Mouse (Mus musculus) MEL (cell line): ENCODE data around the gene Il12rb1. TPM values are rescaled to one million over a fixed set of nuclear protein-coding genes. Genes with fewer than 3 reads are reported as not detected.

Source experiments
- DNase-seq: peaks from one replicate; pipeline ENCODE4 v3.0.0; 2011; ENCODE audit warnings: low read depth, low spot score
- H3K27ac ChIP-seq: 2 replicates; pipeline ENCODE4 v1.5.1; 2012; ENCODE audit warnings: low read depth, mild to moderate bottlenecking, control low read depth, low read length, moderate library complexity; ENCODE audit not compliant: control insufficient read depth
- H3K27me3 ChIP-seq, 2 experiments: fragments of 150-350 bp in 1 of 2; sonication (generic) in 1 of 2; 2 replicates each; pipeline ENCODE4 v1.6.1; 2012; ENCODE audit warnings: low read length in 2 of 2, mild to moderate bottlenecking in 2 of 2, improper control_type of control experiment in 1 of 2, moderate library complexity in 1 of 2; ENCODE audit not compliant: insufficient read depth in 2 of 2, control insufficient read depth in 1 of 2
- H3K36me3 ChIP-seq, 2 experiments: 2 replicates each; pipeline ENCODE4 v1.6.1; 2012 to 2014; ENCODE audit warnings: low read length in 2 of 2, improper control_type of control experiment in 1 of 2, inconsistent platforms in 1 of 2, mild to moderate bottlenecking in 1 of 2; ENCODE audit not compliant: insufficient read depth in 2 of 2, control insufficient read depth in 1 of 2
- H3K4me1 ChIP-seq, 2 experiments: fragments of 150-350 bp in 1 of 2; sonication (generic) in 1 of 2; 2 replicates each; pipeline ENCODE4 v1.6.1; 2012; ENCODE audit warnings: low read length in 2 of 2, improper control_type of control experiment in 1 of 2, mild to moderate bottlenecking in 1 of 2; ENCODE audit not compliant: insufficient read depth in 2 of 2, control insufficient read depth in 1 of 2
- H3K4me3 ChIP-seq, 2 experiments: fragments of 150-350 bp in 1 of 2; sonication (generic) in 1 of 2; 2 replicates each; pipeline ENCODE4 v1.5.1; 2012; ENCODE audit warnings: low read depth in 2 of 2, low read length in 2 of 2, mild to moderate bottlenecking in 2 of 2, moderate library complexity in 2 of 2, control low read depth in 1 of 2, improper control_type of control experiment in 1 of 2; ENCODE audit not compliant: control insufficient read depth in 1 of 2, insufficient read depth in 1 of 2
- H3K79me2 ChIP-seq: 2 replicates; pipeline ENCODE4 v1.6.1; 2012; ENCODE audit warnings: mild to moderate bottlenecking, low read length, moderate library complexity; ENCODE audit not compliant: control insufficient read depth, poor library complexity, insufficient read depth
- H3K9ac ChIP-seq: 2 replicates; pipeline ENCODE4 v1.6.1; 2012; ENCODE audit warnings: low read depth, mild to moderate bottlenecking, control low read depth, low read length, moderate library complexity; ENCODE audit not compliant: control insufficient read depth, poor library complexity, severe bottlenecking
- H3K9me3 ChIP-seq: fragments of 150-350 bp; sonication (generic); replicated peaks from 2 replicates; pipeline ENCODE4 v1.6.1; 2012; ENCODE audit warnings: mild to moderate bottlenecking, low read length, improper control_type of control experiment, moderate library complexity; ENCODE audit not compliant: insufficient read depth
- CHD1 ChIP-seq: IDR thresholded peaks from 2 replicates; pipeline ENCODE4 v1.6.1; 2012; ENCODE audit warnings: low read depth, mild to moderate bottlenecking, inconsistent platforms, low read length, improper control_type of control experiment
- CHD2 ChIP-seq: IDR thresholded peaks from 2 replicates; pipeline ENCODE4 v1.6.1; 2011; ENCODE audit warnings: low read length, improper control_type of control experiment
- CTCF ChIP-seq, 3 experiments: IDR thresholded peaks in 2 of 3; conservative IDR thresholded peaks in 1 of 3; 2 replicates each; pipeline ENCODE4 v1.5.1; 2011 to 2012; ENCODE audit warnings: low read length in 3 of 3, low read depth in 2 of 3, mild to moderate bottlenecking in 2 of 3, improper control_type of control experiment in 1 of 3, inconsistent platforms in 1 of 3, mixed read lengths in 1 of 3, moderate library complexity in 1 of 3; ENCODE audit not compliant: control insufficient read depth in 1 of 3, insufficient read depth in 1 of 3, poor library complexity in 1 of 3, severe bottlenecking in 1 of 3
- ELF1 ChIP-seq: IDR thresholded peaks from 2 replicates; pipeline ENCODE4 v1.6.1; 2014; ENCODE audit warnings: low read depth, mild to moderate bottlenecking, inconsistent platforms, low read length, improper control_type of control experiment, moderate library complexity
- HCFC1 ChIP-seq: IDR thresholded peaks from 2 replicates; pipeline ENCODE4 v1.6.1; 2012; ENCODE audit warnings: low read depth, mild to moderate bottlenecking, inconsistent platforms, low read length, improper control_type of control experiment, moderate library complexity
- JUND ChIP-seq: IDR thresholded peaks from 2 replicates; pipeline ENCODE4 v1.6.1; 2011; ENCODE audit warnings: low read depth, mild to moderate bottlenecking, improper control_type of control experiment, low read length
- KAT2A ChIP-seq: conservative IDR thresholded peaks from 2 replicates; pipeline ENCODE4 v1.6.1; 2012; ENCODE audit warnings: low read depth, low read length, improper control_type of control experiment, inconsistent platforms
- MAX ChIP-seq: IDR thresholded peaks from 2 replicates; pipeline ENCODE4 v1.6.1; 2011; ENCODE audit warnings: low read length, improper control_type of control experiment
- MXI1 ChIP-seq: IDR thresholded peaks from 2 replicates; pipeline ENCODE4 v1.6.1; 2011; ENCODE audit warnings: mild to moderate bottlenecking, low read depth, low read length, improper control_type of control experiment
- NELFE ChIP-seq: IDR thresholded peaks from 2 replicates; pipeline ENCODE4 v1.6.1; 2011; ENCODE audit warnings: low read depth, low read length, improper control_type of control experiment
- NRF1 ChIP-seq: IDR thresholded peaks from 2 replicates; pipeline ENCODE4 v1.6.1; 2014; ENCODE audit warnings: low read depth, mild to moderate bottlenecking, inconsistent platforms, low read length, improper control_type of control experiment, moderate library complexity; ENCODE audit not compliant: poor library complexity, insufficient read depth, severe bottlenecking
- POLR2A ChIP-seq, 2 experiments: IDR thresholded peaks; 2 replicates each; pipeline ENCODE4 v1.6.1; 2011 to 2012; ENCODE audit warnings: low read length in 2 of 2, mild to moderate bottlenecking in 2 of 2, control low read depth in 1 of 2, improper control_type of control experiment in 1 of 2, low read depth in 1 of 2, moderate library complexity in 1 of 2; ENCODE audit not compliant: control insufficient read depth in 1 of 2, insufficient read depth in 1 of 2, poor library complexity in 1 of 2
- POLR2AphosphoS2 ChIP-seq: IDR thresholded peaks from 2 replicates; pipeline ENCODE4 v1.6.1; 2011; ENCODE audit warnings: low read length, improper control_type of control experiment
- RAD21 ChIP-seq: IDR thresholded peaks from 2 replicates; pipeline ENCODE4 v1.6.1; 2011; ENCODE audit warnings: mild to moderate bottlenecking, low read depth, low read length, improper control_type of control experiment
- RCOR1 ChIP-seq: IDR thresholded peaks from 2 replicates; pipeline ENCODE4 v1.6.1; 2012; ENCODE audit warnings: low read depth, mild to moderate bottlenecking, inconsistent platforms, low read length, improper control_type of control experiment
- SMC3 ChIP-seq: IDR thresholded peaks from 2 replicates; pipeline ENCODE4 v1.6.1; 2011; ENCODE audit warnings: low read depth, low read length, improper control_type of control experiment
- TCF12 ChIP-seq: IDR thresholded peaks from 2 replicates; pipeline ENCODE4 v1.6.1; 2014; ENCODE audit warnings: low read depth, mild to moderate bottlenecking, inconsistent platforms, low read length, improper control_type of control experiment, moderate library complexity
- UBTF ChIP-seq: IDR thresholded peaks from 2 replicates; pipeline ENCODE4 v1.6.1; 2012; ENCODE audit warnings: low read depth, mild to moderate bottlenecking, inconsistent platforms, low read length, improper control_type of control experiment, moderate library complexity, borderline replicate concordance; ENCODE audit not compliant: insufficient read depth
- USF1 ChIP-seq: IDR thresholded peaks from 2 replicates; pipeline ENCODE4 v1.6.1; 2014; ENCODE audit warnings: low read depth, mild to moderate bottlenecking, inconsistent platforms, low read length, improper control_type of control experiment, moderate library complexity
- ZC3H11A ChIP-seq: IDR thresholded peaks from 2 replicates; pipeline ENCODE4 v1.6.1; 2012; ENCODE audit warnings: low read depth, mild to moderate bottlenecking, inconsistent platforms, low read length, improper control_type of control experiment
- ZMIZ1 ChIP-seq: IDR thresholded peaks from 2 replicates; pipeline ENCODE4 v1.6.1; 2012; ENCODE audit warnings: low read depth, mild to moderate bottlenecking, inconsistent platforms, low read length, improper control_type of control experiment, moderate library complexity
- polyA plus RNA-seq, 2 experiments: library from polyadenylated mRNA; stranded (reverse) in 1 of 2; unstranded in 1 of 2; fragments of >175 nt in 1 of 2; fragments of >200 nt in 1 of 2; gene quantifications; 2 replicates each; pipeline versions ENCODE4 v1.2.1 to v1.2.4; 2012; ENCODE audit warnings: low replicate concordance in 2 of 2, low read depth in 1 of 2; ENCODE audit not compliant: insufficient read length in 2 of 2, insufficient read depth in 1 of 2, missing spikeins in 1 of 2
- total RNA-seq: library from RNA; depleted of rRNA; stranded (reverse); fragments of 300-350 nt; gene quantifications from 2 replicates; pipeline ENCODE4 v1.2.3, GENCODE M21; 2012

Gene Il12rb1
- total and polyA plus RNA-seq, 3 experiments, result 1.2 to 2.2 TPM; not detected in 1

DNA sequence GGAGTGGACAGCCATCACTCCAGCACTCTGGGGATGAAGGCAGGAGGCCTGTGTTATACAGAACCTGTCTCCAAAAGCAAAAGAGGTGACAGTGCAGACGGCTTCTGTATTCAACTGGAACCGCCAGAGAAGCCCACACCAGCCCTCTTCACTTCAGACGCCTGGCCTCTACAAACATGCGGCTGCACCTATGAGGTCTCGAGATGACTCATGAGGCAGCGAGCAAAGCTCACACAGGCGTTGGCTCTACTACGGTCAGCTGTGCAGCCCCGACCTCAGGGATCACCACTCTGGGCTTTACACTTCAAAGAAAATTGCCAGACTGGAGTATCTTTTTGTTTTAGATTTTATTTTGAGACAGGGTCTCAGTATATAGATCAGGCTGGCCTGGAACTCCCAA, 35.4 kb upstream of the Il12rb1 start:
- TF ChIP-seq MAX, result no peak
- TF ChIP-seq RCOR1, result no peak
- TF ChIP-seq MXI1, result no peak
- TF ChIP-seq CHD1, result no peak
- TF ChIP-seq ZC3H11A, result no peak
- no peak for TF ChIP-seq CHD2
- TF ChIP-seq KAT2A, result no peak
- TF ChIP-seq ZMIZ1, result no peak
- TF ChIP-seq SMC3, result no peak
- no peak for TF ChIP-seq NELFE
- TF ChIP-seq POLR2AphosphoS2, result no peak
- TF ChIP-seq CTCF (IDR thresholded peaks at IDR 0.05 in 2 of 3, conservative IDR thresholded peaks at IDR 0.05 in 1 of 3; ENCODE audit: control insufficient read depth in 1 of 3, insufficient read depth in 1 of 3, low read depth in 2 of 3, low read length in 3 of 3, poor library complexity in 1 of 3, severe bottlenecking in 1 of 3), result no peak
- no peak for TF ChIP-seq JUND
- TF ChIP-seq NRF1, result no peak
- no peak for TF ChIP-seq USF1
- TF ChIP-seq TCF12, result no peak
- no peak for TF ChIP-seq HCFC1
- TF ChIP-seq UBTF, result no peak
- Histone ChIP-seq H3K4me1 (peaks cover 0 to 7% of the 10 kb centered on the region in 2 experiments; a peak in 1 of 4 replicates), H3K9ac (no peak overlapping the region), H3K36me3 (no peaks in the 10 kb centered on the region; a peak in 2 of 4 replicates), H3K4me3 (no peak overlapping the region), H3K9me3 (no peaks in the 10 kb centered on the region), H3K27ac (no peak overlapping the region), H3K27me3 (no peaks in the 10 kb centered on the region), H3K79me2 (peaks cover 11% of the 10 kb centered on the region; the same call in 1 of the 2 replicates)
- DNase-seq, result no peak

- Histone ChIP-seq H3K27ac (no peak overlapping the region), H3K36me3 (no peaks in the 10 kb centered on the region; a peak in 2 of 4 replicates), H3K27me3 (no peaks in the 10 kb centered on the region), H3K9ac (no peak overlapping the region), H3K4me3 (no peak overlapping the region)
- DNase-seq, result no peak
- TF ChIP-seq RCOR1 (no peak), ELF1 (no peak), UBTF (no peak), NRF1 (no peak), RAD21 (no peak), POLR2A (IDR thresholded peaks at IDR 0.05; ENCODE audit: control insufficient read depth in 1 of 2, insufficient read depth in 1 of 2, low read depth in 1 of 2, low read length in 2 of 2, poor library complexity in 1 of 2) (no peak)
- TF ChIP-seq, all 39 proteins: peak for 0
- peaks cover 14% of the 10 kb centered on the region for H3K79me2 ChIP-seq
- no peaks in the 10 kb centered on the region for H3K9me3 ChIP-seq
- H3K4me1 ChIP-seq, result peaks cover 0 to 11% of the 10 kb centered on the region in 2 experiments; a peak in 2 of 4 replicates
Measured at GRCm38 (mm10) chr8:70773410-70773809, 34.8 kb upstream of the Il12rb1 start.
